Mouse (Mus musculus): ENCODE data around the gene Lrrn2. TPM values are rescaled to one million over a fixed set of nuclear protein-coding genes. Genes with fewer than 3 reads are reported as not detected.

Gene Lrrn2
- total and polyA plus RNA-seq, 3 experiments = 5.3 to 25.9 (median 15.4) TPM

GRCm38 (mm10) chr1:132885701-132886100 is 5.6 kb downstream of the Lrrn2 start:
- DNase-seq = peak; percentile 49

- DNase-seq = no peak
Observed at GRCm38 (mm10) chr1:132886626-132887025, 6.6 kb downstream of the Lrrn2 start.

- DNase-seq = peak; percentile 59
Observed at GRCm38 (mm10) chr1:132888811-132889210, 8.7 kb downstream of the Lrrn2 start.

GRCm38 (mm10) chr1:132890161-132890794 is 10.2 kb downstream of the Lrrn2 start:
- DNase-seq = no peak

- no peak for DNase-seq
Observed at GRCm38 (mm10) chr1:132892065-132892464, 12.0 kb downstream of the Lrrn2 start.

- DNase-seq = no peak
Observed at GRCm38 (mm10) chr1:132893311-132894077, 13.4 kb downstream of the Lrrn2 start.

- DNase-seq = no peak
Observed at GRCm38 (mm10) chr1:132899029-132899428, 19.0 kb downstream of the Lrrn2 start.

GRCm38 (mm10) chr1:132899626-132900025 is 19.6 kb downstream of the Lrrn2 start:
- no peak for DNase-seq

- no peak for DNase-seq
Observed at GRCm38 (mm10) chr1:132900945-132901344, 20.9 kb downstream of the Lrrn2 start.

GRCm38 (mm10) chr1:132903519-132903918 is 23.4 kb downstream of the Lrrn2 start:
- no peak for DNase-seq

- DNase-seq = no peak
Observed at GRCm38 (mm10) chr1:132909090-132909489, 29.0 kb downstream of the Lrrn2 start.

GRCm38 (mm10) chr1:132909951-132910350 is 29.9 kb downstream of the Lrrn2 start:
- no peak for DNase-seq

GRCm38 (mm10) chr1:132910414-132911041 is 30.5 kb downstream of the Lrrn2 start:
- DNase-seq = no peak

- no peak for DNase-seq
Observed at GRCm38 (mm10) chr1:132915849-132916493, 35.9 kb downstream of the Lrrn2 start.

- no peak for DNase-seq
Observed at GRCm38 (mm10) chr1:132917554-132917953, 37.5 kb downstream of the Lrrn2 start.

- DNase-seq = no peak
Observed at GRCm38 (mm10) chr1:132918117-132918680, 38.1 kb downstream of the Lrrn2 start.

- DNase-seq = no peak
Observed at GRCm38 (mm10) chr1:132919258-132919657, 39.2 kb downstream of the Lrrn2 start.

- DNase-seq = no peak
Observed at GRCm38 (mm10) chr1:132921071-132921470, 41.0 kb downstream of the Lrrn2 start.

- no peak for DNase-seq
Observed at GRCm38 (mm10) chr1:132922257-132922656, 42.2 kb downstream of the Lrrn2 start.

- no peak for DNase-seq
Observed at GRCm38 (mm10) chr1:132925270-132925669, 45.2 kb downstream of the Lrrn2 start.

- DNase-seq = no peak
Observed at GRCm38 (mm10) chr1:132928032-132928906, 48.2 kb downstream of the Lrrn2 start.

All from adrenal gland, adult 2 months (tissue).